Mouse (Mus musculus) neural tube, embryonic 11.5 days (tissue): ENCODE results near the gene Dlst. TPM values are rescaled to one million over a fixed set of nuclear protein-coding genes. Genes with fewer than 3 reads are reported as not detected.

Experiments used
- ATAC-seq: fragments of 200-750 bp; cut with Nextera tagmentation; 2 replicates; pipeline ENCODE4 v1.8.0; 2017; ENCODE audit warnings: moderate number of reproducible peaks, mild to moderate bottlenecking, moderate TSS enrichment, moderate library complexity; ENCODE audit not compliant: insufficient read depth, low FRiP score, low TSS enrichment
- DNase-seq: peaks from one replicate; pipeline ENCODE4 v3.0.0-alpha.2; 2015; ENCODE audit warnings: low spot score
- H3K27ac ChIP-seq: fragments of 300-500 bp; sonication (generic); 2 replicates; pipeline ENCODE4 v1.5.1; 2014; ENCODE audit warnings: low read depth, mild to moderate bottlenecking, low read length
- H3K27me3 ChIP-seq: fragments of 300-500 bp; sonication (generic); 2 replicates; pipeline ENCODE4 v1.6.1; 2014; ENCODE audit warnings: mild to moderate bottlenecking, low read length, mixed read lengths; ENCODE audit not compliant: control insufficient read depth, insufficient read depth
- H3K36me3 ChIP-seq: fragments of 300-500 bp; sonication (generic); 2 replicates; pipeline ENCODE4 v1.6.1; 2014; ENCODE audit warnings: mild to moderate bottlenecking, low read length, moderate library complexity, mixed read lengths; ENCODE audit not compliant: control insufficient read depth, insufficient read depth
- H3K4me1 ChIP-seq: fragments of 300-500 bp; sonication (generic); 2 replicates; pipeline ENCODE4 v1.6.1; 2014; ENCODE audit warnings: low read length, mixed read lengths; ENCODE audit not compliant: control insufficient read depth, insufficient read depth
- H3K4me2 ChIP-seq: fragments of 300-500 bp; sonication (generic); 2 replicates; pipeline ENCODE4 v1.6.1; 2014; ENCODE audit warnings: low read depth, mild to moderate bottlenecking, moderate library complexity
- H3K4me3 ChIP-seq: fragments of 300-500 bp; sonication (generic); 2 replicates; pipeline ENCODE4 v1.5.1; 2014; ENCODE audit warnings: low read depth, low read length
- H3K9ac ChIP-seq: fragments of 300-500 bp; sonication (generic); 2 replicates; pipeline ENCODE4 v1.6.1; 2014; ENCODE audit warnings: mild to moderate bottlenecking, low read length
- H3K9me3 ChIP-seq: fragments of 300-500 bp; sonication (generic); 2 replicates; pipeline ENCODE4 v1.6.1; 2016; ENCODE audit warnings: low read length; ENCODE audit not compliant: control insufficient read depth
- whole genome bisulfite sequencing: fragments of 180-500 bp; shearing (Covaris S2); extraction: QIAGEN DNeasy Blood & Tissue Kit; methylation state at CpG from one replicate; pipeline ENCODE4 v1.1.7; 2014; 5-methylcytosine and 5-hydroxymethylcytosine counted together
- polyA plus RNA-seq: library from polyadenylated mRNA; unstranded; fragments of >200 nt; fragmentation: Nextera tagmentation; extraction: Ambion mirVana; gene quantifications from 2 replicates; pipeline ENCODE4 v1.2.1, GENCODE M21; 2014

Dlst gene
- polyA plus RNA-seq, 1 experiment from 2014 or later, result 115 TPM

GRCm38 (mm10) chr12:85108643-85109042 lies 2.0 kb upstream of the Dlst start:
- Histone ChIP-seq H3K27me3 (no peaks in the 10 kb centered on the region), H3K9me3 (no peaks in the 10 kb centered on the region), H3K4me1 (peaks cover 13% of the 10 kb centered on the region), H3K9ac (no peak overlapping the region), H3K36me3 (no peaks in the 10 kb centered on the region), H3K4me2 (no peak overlapping the region), H3K4me3 (no peak overlapping the region), H3K27ac (no peak overlapping the region)
- WGBS, result 66% methylated on average over 3 of the region's 3 CpGs
- ATAC-seq, result no peak
- no peak for DNase-seq

- no peak overlapping the region for H3K9ac ChIP-seq
- DNase-seq (no peak), ATAC-seq (no peak)
- H3K4me2 ChIP-seq, result no peak overlapping the region; the same call in 1 of the 2 replicates
- no peaks in the 10 kb centered on the region for H3K9me3 ChIP-seq
- no peaks in the 10 kb centered on the region for H3K27me3 ChIP-seq
- WGBS, result 52% methylated on average over 4 of the region's 4 CpGs
- no peaks in the 10 kb centered on the region for H3K36me3 ChIP-seq
- peaks cover 13% of the 10 kb centered on the region for H3K4me1 ChIP-seq
- H3K4me3 ChIP-seq, result no peak overlapping the region
- no peak overlapping the region for H3K27ac ChIP-seq
Measured at GRCm38 (mm10) chr12:85109426-85109825, 1.2 kb upstream of the Dlst start.

GRCm38 (mm10) chr12:85110011-85110697 lies 479 bp upstream of the Dlst start:
- Histone ChIP-seq H3K9me3 (no peaks in the 10 kb centered on the region), H3K4me2 (peak overlapping the region; percentile 76), H3K4me3 (peak overlapping the region; percentile 99), H3K27me3 (no peaks in the 10 kb centered on the region), H3K4me1 (peaks cover 13% of the 10 kb centered on the region), H3K27ac (peak overlapping the region; percentile 58; the same call in 1 of the 2 replicates), H3K9ac (peak overlapping the region; percentile 95), H3K36me3 (no peaks in the 10 kb centered on the region)
- DNase-seq, result no peak
- ATAC-seq, result no peak; the same call in none of the 2 replicates
- 17% methylated on average over 18 of the region's 18 CpGs for WGBS

- ATAC-seq (no peak), DNase-seq (no peak)
- peaks cover 8% of the 10 kb centered on the region for H3K4me1 ChIP-seq
- H3K36me3 ChIP-seq, result no peaks in the 10 kb centered on the region
- no peaks in the 10 kb centered on the region for H3K27me3 ChIP-seq
- H3K9ac ChIP-seq, result no peak overlapping the region
- H3K27ac ChIP-seq, result no peak overlapping the region
- 90% methylated on average over 7 of the region's 7 CpGs for WGBS
- no peak overlapping the region for H3K4me3 ChIP-seq
- no peaks in the 10 kb centered on the region for H3K9me3 ChIP-seq
- no peak overlapping the region for H3K4me2 ChIP-seq
Measured at GRCm38 (mm10) chr12:85112550-85113251, 2.1 kb downstream of the Dlst start.

- WGBS, result 93% methylated on average over 3 of the region's 3 CpGs
Measured at GRCm38 (mm10) chr12:85113337-85113736, 2.7 kb downstream of the Dlst start.

GRCm38 (mm10) chr12:85113917-85114316 lies 3.3 kb downstream of the Dlst start:
- Histone ChIP-seq H3K27me3 (no peaks in the 10 kb centered on the region), H3K4me2 (no peak overlapping the region), H3K4me3 (no peak overlapping the region), H3K9me3 (no peaks in the 10 kb centered on the region), H3K4me1 (peaks cover 8% of the 10 kb centered on the region), H3K27ac (no peak overlapping the region), H3K36me3 (0 out of 2 replicates have a peak, but pooled peaks cover under 1% of the 10 kb centered on the region), H3K9ac (no peak overlapping the region)
- 94% methylated on average over 3 of the region's 3 CpGs for WGBS
- DNase-seq (no peak), ATAC-seq (no peak)

More at GRCm38 (mm10) chr12:85113337-85113736, 2.7 kb downstream of the Dlst start:
- Histone ChIP-seq H3K9me3 (no peaks in the 10 kb centered on the region), H3K4me2 (no peak overlapping the region), H3K4me1 (peaks cover 8% of the 10 kb centered on the region), H3K9ac (no peak overlapping the region), H3K27me3 (no peaks in the 10 kb centered on the region), H3K36me3 (no peaks in the 10 kb centered on the region), H3K27ac (no peak overlapping the region), H3K4me3 (no peak overlapping the region)
- no peak for DNase-seq
- ATAC-seq, result no peak

- peaks cover 8% of the 10 kb centered on the region for H3K4me1 ChIP-seq
- no peak for DNase-seq
- WGBS, result 86% methylated on average over 7 of the region's 7 CpGs
Measured at GRCm38 (mm10) chr12:85115678-85116077, 5.0 kb downstream of the Dlst start.

GRCm38 (mm10) chr12:85121806-85122459 lies 11.3 kb downstream of the Dlst start:
- peaks cover 20% of the 10 kb centered on the region for H3K36me3 ChIP-seq
- 87% methylated on average over 9 of the region's 9 CpGs for WGBS

More at GRCm38 (mm10) chr12:85115678-85116077, 5.0 kb downstream of the Dlst start:
- Histone ChIP-seq H3K4me3 (no peak overlapping the region), H3K9me3 (no peaks in the 10 kb centered on the region), H3K27ac (no peak overlapping the region), H3K4me2 (no peak overlapping the region), H3K36me3 (peaks cover 5% of the 10 kb centered on the region; the same call in 1 of the 2 replicates), H3K27me3 (no peaks in the 10 kb centered on the region), H3K9ac (no peak overlapping the region)
- ATAC-seq, result no peak

More at GRCm38 (mm10) chr12:85121806-85122459, 11.3 kb downstream of the Dlst start:
- Histone ChIP-seq H3K4me3 (no peak overlapping the region), H3K4me2 (no peak overlapping the region), H3K27ac (no peak overlapping the region), H3K9ac (no peak overlapping the region), H3K4me1 (no peaks in the 10 kb centered on the region), H3K9me3 (no peaks in the 10 kb centered on the region), H3K27me3 (no peaks in the 10 kb centered on the region)
- ATAC-seq, result no peak
- DNase-seq, result no peak
